Mouse (Mus musculus) heart, adult 18-20 months (tissue): ENCODE results near the gene Acoxl. TPM values are rescaled to one million over a fixed set of nuclear protein-coding genes. Genes with fewer than 3 reads are reported as not detected.
"Not testable (repeated sequence)": the region's sequence is repeated elsewhere in the genome, so short reads cannot be mapped to it uniquely, and the experiment has no call there.

ENCODE experiments used
- DNase-seq, 2 experiments: peaks; one replicate each; pipeline ENCODE4 v3.0.0; 2021 to 2022; ENCODE audit warnings: mixed read lengths in 1 of 2
- total RNA-seq, 2 experiments: library from RNA; stranded (reverse); gene quantifications; 2 replicates each; pipeline ENCODE4 v1.2.3; 2021

Acoxl gene
- total RNA-seq, 2 experiments from 2014 or later, result not detected

DNA sequence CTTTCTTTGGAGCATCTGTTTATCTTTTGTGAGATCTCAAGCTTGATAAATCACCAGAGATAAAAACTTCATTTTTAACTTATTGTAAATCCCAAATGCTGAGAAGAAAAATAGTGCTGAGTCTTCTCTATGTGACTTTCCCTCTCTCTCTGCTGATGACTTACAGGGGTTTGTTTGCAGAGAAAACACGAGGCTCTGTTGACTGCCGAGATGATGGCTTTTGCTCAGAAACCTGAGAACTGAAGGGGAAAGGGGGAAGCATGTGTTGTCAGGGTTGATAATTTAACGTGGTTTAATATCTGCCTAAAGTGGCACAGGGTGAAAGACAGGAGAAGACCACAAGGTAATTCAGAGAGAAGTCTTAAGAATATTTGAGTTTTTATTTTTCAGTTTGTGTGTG lies 245.2 kb downstream of the Acoxl start:
- no peak for DNase-seq

DNA sequence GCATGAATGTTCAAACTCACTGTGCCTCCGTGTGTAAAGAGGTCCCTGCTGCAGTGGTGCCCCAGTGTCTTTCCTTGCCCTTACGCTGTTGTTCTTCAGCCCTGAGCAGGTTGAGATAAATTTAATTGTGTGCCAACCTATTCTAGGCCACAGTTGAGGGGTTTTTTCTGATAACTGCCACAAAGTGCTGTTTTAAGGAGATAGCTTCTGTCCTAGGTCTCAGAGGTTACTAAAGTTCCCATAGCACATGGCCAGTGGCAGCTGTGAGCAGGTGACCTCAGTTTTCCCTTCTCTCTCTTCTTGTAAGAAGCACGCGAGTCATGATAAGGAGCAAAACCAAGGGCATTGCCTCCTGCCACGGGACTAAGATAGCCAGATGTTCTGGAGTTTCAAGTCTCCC lies 245.9 kb downstream of the Acoxl start:
- no peak for DNase-seq

DNA sequence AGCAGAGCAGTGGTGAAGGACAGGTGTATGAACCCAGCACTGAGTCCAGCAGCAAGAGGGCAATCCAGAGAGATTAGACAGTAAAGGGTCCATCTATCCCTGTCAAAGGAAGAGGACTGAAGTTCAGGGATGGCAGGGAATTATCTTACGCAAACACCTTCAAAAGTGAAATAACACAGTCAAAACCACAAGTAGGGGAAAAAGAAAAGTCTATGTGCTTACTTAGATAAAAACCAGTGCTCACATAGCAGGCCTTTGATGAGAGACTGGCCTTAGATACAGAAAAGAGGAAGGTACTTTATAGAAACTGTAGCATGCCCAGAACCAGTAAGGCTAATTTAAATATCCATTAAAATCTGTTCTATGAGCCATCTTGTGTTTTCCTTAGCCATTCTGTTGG lies 246.8 kb downstream of the Acoxl start:
- DNase-seq, result no peak

- DNase-seq, result no peak
Measured at GRCm38 (mm10) chr2:128086301-128086886, 247.7 kb downstream of the Acoxl start.

- no peak for DNase-seq
Measured at GRCm38 (mm10) chr2:128086996-128087526, 248.4 kb downstream of the Acoxl start.

GRCm38 (mm10) chr2:128087798-128088545 lies 249.3 kb downstream of the Acoxl start:
- DNase-seq, result no peak

DNA sequence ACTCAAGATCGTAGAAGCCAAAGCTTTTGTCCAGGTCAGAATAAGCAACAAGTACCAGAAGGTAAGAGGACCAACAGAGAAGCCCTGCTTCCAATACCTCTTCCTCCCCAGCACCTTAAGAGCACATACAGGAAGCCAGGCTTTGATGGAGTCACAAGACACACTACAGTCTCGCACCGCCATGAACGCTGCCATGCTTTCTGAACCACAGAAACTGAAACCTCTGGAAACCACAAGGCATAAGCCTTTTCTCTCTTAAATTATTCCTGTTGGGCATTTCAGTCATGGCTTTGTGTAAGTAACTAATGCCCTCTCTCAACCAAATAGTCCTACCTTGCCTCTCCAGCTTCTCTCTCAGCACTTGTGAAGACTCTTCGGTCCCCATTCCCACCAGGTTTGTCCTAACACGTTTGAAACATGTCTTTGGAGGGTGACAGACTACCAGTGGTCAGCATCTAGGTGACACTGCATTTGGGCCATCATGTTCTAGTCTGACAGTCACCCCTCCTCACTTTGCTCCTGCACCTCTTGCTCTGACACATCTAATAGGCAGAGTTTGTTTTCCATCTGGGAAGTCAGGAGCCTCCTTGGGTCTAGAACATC lies 251.7 kb downstream of the Acoxl start:
- no peak for DNase-seq

DNA sequence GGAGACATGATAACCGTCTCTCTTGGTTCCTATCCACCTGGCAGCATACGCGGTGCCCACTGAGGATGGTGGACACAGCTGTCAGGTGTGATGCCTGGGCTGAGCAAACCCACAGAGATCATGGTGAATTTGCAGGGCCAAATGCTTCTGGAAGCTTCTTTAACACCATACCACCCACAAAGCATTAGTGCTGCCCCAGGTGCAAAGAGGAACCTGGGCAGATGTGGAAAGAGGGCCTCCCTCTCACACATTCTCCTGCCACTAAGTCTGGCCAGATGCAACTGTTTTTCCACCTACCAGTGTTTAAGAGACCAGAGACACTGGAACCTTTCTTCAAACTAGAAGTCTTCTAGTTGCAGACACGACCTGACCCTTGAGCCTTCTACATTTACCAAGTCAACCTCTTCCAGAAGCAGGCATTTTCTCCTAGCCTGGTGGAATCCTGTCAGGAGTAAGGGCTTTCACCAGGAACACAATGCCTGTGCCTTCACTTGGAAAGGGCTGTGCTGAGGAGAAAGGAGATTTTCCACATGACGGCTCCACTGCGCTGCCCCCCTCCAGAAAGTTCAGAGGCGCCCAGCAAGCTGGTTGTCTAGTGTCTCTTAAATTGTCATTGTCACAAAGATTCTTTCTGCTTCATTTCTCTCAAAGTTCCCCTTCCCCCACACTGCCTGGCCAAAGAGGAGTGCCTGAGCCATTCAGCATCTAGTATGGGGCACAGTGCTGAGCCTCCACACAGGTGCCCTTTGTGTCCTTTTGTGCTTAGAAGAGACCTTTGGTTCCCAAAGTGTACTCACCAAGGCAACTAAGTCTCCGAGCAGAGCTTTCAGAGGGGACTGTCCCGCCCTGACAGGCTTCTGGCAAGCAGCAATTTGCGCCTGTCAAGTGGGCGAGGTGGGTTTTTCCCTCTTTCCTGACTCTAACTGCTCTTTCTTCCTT lies 253.0 kb downstream of the Acoxl start:
- DNase-seq, result no peak

GRCm38 (mm10) chr2:128092451-128092850 lies 253.8 kb downstream of the Acoxl start:
- no peak for DNase-seq

DNA sequence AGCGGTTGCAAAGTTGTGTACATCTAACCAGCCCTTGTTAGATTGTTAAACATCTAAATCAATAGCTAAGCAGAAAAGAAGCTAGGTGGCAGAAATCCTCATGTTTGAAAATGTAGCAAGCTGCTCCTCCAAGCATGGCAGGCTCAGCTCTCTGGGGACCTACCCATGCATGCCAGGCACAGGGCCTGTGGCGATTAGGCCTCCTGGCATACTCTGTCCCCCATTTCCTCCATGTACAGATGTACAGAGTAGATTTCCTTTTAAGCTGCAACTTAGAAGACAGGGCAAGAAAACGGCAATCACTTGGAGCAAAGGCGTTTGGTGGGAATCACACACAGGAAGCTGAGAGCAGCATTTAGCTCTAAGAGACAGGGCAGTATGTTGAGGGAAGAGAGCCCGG lies 255.5 kb downstream of the Acoxl start:
- DNase-seq, result no peak

DNA sequence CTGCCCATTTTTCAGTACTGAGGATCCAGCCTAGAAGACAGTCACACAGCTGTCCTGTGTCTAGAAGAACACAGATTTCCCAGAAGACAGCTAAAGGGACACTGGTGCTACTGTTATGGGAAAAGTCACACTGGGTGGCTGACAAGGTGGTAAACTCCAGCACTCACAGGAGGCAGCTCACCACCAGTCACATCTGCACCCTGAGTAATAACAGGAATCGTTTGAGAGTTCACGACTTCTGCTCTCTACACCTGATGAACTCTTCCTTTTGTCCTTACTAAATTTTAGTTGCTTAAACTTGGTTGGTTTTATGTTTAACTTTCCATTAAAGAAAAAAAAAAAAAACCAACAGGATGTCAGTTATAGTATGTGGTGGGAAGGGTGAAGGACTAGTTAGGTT lies 255.9 kb downstream of the Acoxl start:
- no peak for DNase-seq

GRCm38 (mm10) chr2:128095270-128095669 lies 256.6 kb downstream of the Acoxl start:
- no peak for DNase-seq

DNA sequence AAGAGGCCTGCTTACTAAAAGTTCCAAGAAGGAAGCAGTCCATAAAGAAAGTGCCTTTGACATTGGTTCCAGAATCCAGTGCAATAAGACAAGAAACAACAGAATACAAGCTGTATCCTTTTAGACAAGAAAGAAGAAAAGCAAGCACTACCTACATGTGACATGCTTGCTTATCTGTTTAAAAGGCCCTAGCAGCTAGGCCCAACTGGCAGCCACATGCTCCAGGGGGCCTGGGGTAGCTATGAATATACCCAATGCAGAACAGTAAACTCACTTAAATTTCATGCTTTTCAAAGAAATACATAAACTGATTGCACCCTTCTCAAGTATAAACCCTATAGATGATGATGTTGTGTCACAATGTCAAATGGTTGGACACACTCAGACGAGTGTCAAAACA lies 257.4 kb downstream of the Acoxl start:
- no peak for DNase-seq

DNA sequence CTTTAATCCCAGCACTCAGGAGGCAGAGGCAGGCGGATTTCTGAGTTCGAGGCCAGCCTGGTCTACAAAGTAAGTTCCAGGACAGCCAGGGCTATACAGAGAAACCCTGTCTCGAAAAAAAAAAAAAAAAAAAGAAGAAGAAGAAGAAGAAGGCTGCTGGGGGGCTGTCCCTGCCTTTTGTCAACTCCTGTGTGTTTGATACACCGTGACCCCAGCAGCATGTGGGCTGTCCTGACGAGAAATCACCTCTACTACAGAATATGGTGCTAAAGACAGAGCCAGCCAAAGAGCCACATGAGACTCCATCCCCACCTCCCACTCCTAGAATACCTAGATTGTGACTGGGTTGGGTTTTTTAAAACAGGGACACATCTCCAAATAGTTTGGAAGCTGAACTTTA lies 259.4 kb downstream of the Acoxl start:
- not testable (repeated sequence) for DNase-seq

DNA sequence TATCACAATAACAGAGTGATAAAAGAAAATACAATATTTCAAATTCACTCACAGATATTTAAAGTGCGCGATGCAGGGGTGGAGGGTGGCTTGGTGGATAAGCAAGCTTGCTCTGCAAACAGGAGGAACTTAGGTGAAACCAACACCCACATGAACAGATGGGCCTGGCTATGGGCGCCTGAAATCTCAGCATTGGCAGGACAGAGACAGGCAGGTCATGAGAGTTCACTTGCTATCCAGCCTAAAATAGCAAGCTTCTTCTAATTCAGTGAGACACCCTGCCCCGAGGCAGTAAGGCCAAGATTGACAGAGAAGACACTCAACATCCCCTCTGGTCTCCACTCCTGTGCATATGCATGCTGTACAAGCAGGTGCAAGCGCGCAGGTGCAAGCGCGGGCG lies 263.4 kb downstream of the Acoxl start:
- DNase-seq, result peak in 1 of 2 experiments; percentile 18

- peak; percentile 14 to 16 for DNase-seq
Measured at GRCm38 (mm10) chr2:128104815-128105214, 266.1 kb downstream of the Acoxl start.

- no peak for DNase-seq
Measured at GRCm38 (mm10) chr2:128105651-128106050, 267.0 kb downstream of the Acoxl start.

GRCm38 (mm10) chr2:128111537-128111936 lies 272.9 kb downstream of the Acoxl start:
- DNase-seq, result no peak

GRCm38 (mm10) chr2:128114621-128115020 lies 275.9 kb downstream of the Acoxl start:
- no peak for DNase-seq

DNA sequence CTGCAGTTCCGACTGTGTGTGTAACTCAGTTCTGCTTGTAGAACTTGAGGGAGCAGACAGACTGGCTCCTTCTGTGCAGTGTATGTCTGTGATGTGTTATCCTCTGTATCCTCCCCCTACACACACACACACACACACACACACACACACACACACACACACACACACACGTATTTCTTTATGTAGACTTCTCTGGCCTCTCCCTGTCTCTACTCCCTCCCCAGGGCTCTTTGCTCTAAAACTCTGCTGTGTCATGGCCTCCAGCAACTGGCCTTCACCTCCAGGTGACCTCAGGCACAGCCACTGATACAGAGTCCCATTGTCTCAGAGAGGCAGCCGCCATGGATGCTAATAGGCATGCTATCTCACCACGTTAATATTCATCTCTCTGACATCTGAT lies 276.9 kb downstream of the Acoxl start:
- DNase-seq, result no peak

GRCm38 (mm10) chr2:128117605-128118004 lies 278.9 kb downstream of the Acoxl start:
- no peak for DNase-seq

- no peak for DNase-seq
Measured at GRCm38 (mm10) chr2:128118971-128119370, 280.3 kb downstream of the Acoxl start.
